Mouse (Mus musculus) neutrophil, adult 59 days (primary cell): ENCODE results near the gene Dcdc2c. TPM values are rescaled to one million over a fixed set of nuclear protein-coding genes. Genes with fewer than 3 reads are reported as not detected.

Experiments
- total RNA-seq, 2 experiments: library from RNA; stranded (reverse); gene quantifications; 1 replicate in 1 of 2; 2 replicates in 1 of 2; pipeline ENCODE4 v1.2.4; 2023

Dcdc2c gene
- total RNA-seq, result under 1 TPM; 0.53 to 0.82 TPM

DNA sequence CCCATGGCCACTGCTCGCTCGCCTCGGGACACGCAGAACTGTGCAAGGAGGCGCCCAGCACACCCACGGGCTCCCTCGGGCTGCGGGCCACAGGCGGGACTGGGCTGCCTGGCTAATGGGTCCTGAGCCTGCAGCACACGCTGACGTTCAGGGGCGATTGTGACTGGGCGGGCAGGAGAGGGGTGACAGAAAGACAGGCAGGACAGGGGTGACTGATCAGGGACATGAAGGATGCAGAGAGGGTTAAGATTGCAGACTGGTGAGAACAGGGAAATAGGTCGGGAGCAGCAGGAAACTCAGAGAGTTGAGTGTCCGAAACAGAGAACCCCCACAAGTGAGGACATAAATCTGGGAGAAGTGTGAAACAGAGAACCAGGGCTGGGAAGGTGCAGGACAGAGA is at the start of gene Dcdc2c:
Dcdc2c (minus strand) TSS at position 101 of the 400 bp plus-strand sequence.

DNA sequence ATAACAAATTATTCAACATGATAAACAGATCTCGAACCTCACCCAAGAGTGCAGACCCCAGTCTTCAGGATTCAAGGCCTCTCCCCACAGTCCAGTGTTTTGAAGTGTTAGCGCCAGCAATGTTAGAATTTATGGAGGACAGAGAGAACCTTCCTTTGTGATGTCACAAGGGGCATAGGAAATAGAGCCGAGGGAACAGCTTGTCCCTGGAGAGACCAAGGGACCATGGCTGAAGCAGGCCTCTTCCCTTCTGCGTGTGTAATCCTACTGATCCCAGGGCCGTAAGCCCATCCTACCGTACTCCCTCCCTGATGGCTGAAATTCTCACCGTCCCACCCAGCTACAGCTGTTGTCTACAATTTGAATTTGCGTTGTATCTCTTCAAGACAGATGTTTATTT is 30.2 kb upstream of the Dcdc2c start, which contains the start of gene Allc:
Allc (minus strand) TSS at position 101 of the 400 bp plus-strand sequence.

Other genes with a start within 250 kb of the Dcdc2c start
- gene Allc, start 30.1 kb upstream of the Dcdc2c start, total RNA-seq, result not detected
- gene Colec11, start 71.0 kb upstream of the Dcdc2c start, total RNA-seq, result not detected
- 100 to 1,000 TPM; 286 to 303 TPM for gene Rps7, start 83.6 kb upstream of the Dcdc2c start, total RNA-seq
- gene Rnaseh1, start 97.2 kb upstream of the Dcdc2c start, total RNA-seq, result 10 to 100 TPM; 10.5 to 11.0 TPM
- gene Adi1, start 122.8 kb upstream of the Dcdc2c start, total RNA-seq, result 10 to 100 TPM in 1 of 2 experiments, 1 to 10 TPM in 1; 9.3 to 11.4 TPM
- 10 to 100 TPM; 22.7 to 24.1 TPM for gene Trappc12, start 198.1 kb upstream of the Dcdc2c start, total RNA-seq
- 10 to 100 TPM; 17.3 to 18.9 TPM for gene Eipr1, start 199.4 kb upstream of the Dcdc2c start, total RNA-seq